Mouse (Mus musculus) liver (tissue): Measurements from ENCODE around the gene Olfr1313.
"Not testable (repeated sequence)": the region's sequence is repeated elsewhere in the genome, so short reads cannot be mapped to it uniquely, and the experiment has no call there.

ENCODE experiments used
- DNase-seq: peaks from one replicate; pipeline ENCODE4 v3.0.0-alpha.2; 2020; ENCODE audit warnings: mixed read lengths

Gene Olfr1313

GRCm38 (mm10) chr2:112077743-112078142 lies at the start of gene Olfr1313:
Gene Olfr1313 (minus strand): TSS chr2:112077843.
- no peak for DNase-seq

- DNase-seq = no peak
These were observed 37.7 kb upstream of the Olfr1313 start, which contains the start of gene Olfr1315-ps1 for GRCm38 (mm10) chr2:112115340-112115739. Gene Olfr1315-ps1 (minus strand): TSS chr2:112115440.

GRCm38 (mm10) chr2:112096681-112097080 lies 19.0 kb upstream of the Olfr1313 start, which contains the start of gene Olfr1314:
Gene Olfr1314 (minus strand): TSS chr2:112096781.
- DNase-seq = no peak

- DNase-seq = no peak
These were observed 27.5 kb downstream of the Olfr1313 start, which contains the start of gene Olfr1312 for GRCm38 (mm10) chr2:112050138-112050537. Gene Olfr1312 (minus strand): TSS chr2:112050238.

- not testable (repeated sequence) for DNase-seq
These were observed 50.7 kb downstream of the Olfr1313 start for GRCm38 (mm10) chr2:112026971-112027370.

GRCm38 (mm10) chr2:112024312-112024711 lies 53.3 kb downstream of the Olfr1313 start, which contains the start of gene Olfr1311:
Gene Olfr1311 (minus strand): TSS chr2:112024412.
- DNase-seq = no peak
